Comparison of ENCODE assay signal across 17 mouse cellular contexts in the genomic region with DNA sequence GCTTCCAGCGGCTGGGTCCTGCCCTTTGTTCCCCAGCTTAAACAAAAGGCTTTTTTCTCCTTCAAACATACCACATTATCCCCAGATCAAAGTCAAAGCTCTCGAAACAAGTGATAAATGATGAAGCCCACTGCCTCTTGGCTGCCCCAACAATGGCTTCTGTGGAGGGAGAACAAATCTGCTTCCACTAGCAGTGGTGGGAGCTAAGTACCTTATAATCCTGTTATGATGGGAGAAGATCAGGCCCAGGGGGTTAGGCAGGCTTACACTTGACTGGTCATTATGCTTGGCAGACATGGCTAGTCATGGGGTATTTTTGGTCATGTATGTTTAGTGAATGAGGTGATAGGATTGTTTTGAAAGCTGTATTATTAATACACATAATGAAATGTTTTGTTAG. TPM values are rescaled to one million over a fixed set of nuclear protein-coding genes. Genes with fewer than 3 reads are reported as not detected.
"Had no signal": no experiment of that assay in that cellular context is flagged by ENCODE, and none has a peak within 500 bp of the region (broad histone marks: within the 10 kb centered on the region; RNA-seq: fewer than 3 reads in every experiment).

No protein-coding gene starts in this region.

- H3K9ac ChIP-seq: liver, embryonic 15.5 days; neural tube, embryonic 12.5 days; stomach, embryonic 15.5 days had no signal

- H3K4me2 ChIP-seq: liver, embryonic 11.5 days; liver, embryonic 15.5 days; neural tube, embryonic 12.5 days; stomach, embryonic 15.5 days had no signal

- H3K4me3 ChIP-seq: layer of hippocampus, adult 2 months; liver, embryonic 15.5 days; neural tube, embryonic 12.5 days; stomach, embryonic 15.5 days had no signal

- H3K4me1 ChIP-seq: liver, embryonic 15.5 days; stomach, embryonic 15.5 days had no signal

- H3K36me3 ChIP-seq: liver, embryonic 15.5 days; neural tube, embryonic 12.5 days; stomach, embryonic 15.5 days had no signal

- H3K27me3 ChIP-seq: liver, embryonic 15.5 days; neural tube, embryonic 12.5 days; stomach, embryonic 15.5 days had no signal

- ATAC-seq: intestine, postnatal 0 days had no signal

- H3K27ac ChIP-seq: layer of hippocampus, adult 2 months; liver, embryonic 15.5 days; neural tube, embryonic 12.5 days; stomach, embryonic 15.5 days had no signal

- DNase-seq: kidney, adult 8-10 months; kidney, postnatal 10 days; kidney, postnatal 4 days; left cerebral cortex, postnatal 4 days; lung, adult 2 months; lung, postnatal 36 days; right cerebral cortex, postnatal 14 days; thymus, postnatal 36 days had no signal

- H3K9me3 ChIP-seq: liver, embryonic 15.5 days; neural tube, embryonic 12.5 days; stomach, embryonic 15.5 days had no signal

RNA-seq across cellular contexts. Expression of a gene that starts 57.7 kb away (rescaled TPM):
- total RNA-seq: megakaryocyte progenitor cell, adult 5-6 weeks; monocyte, adult 5-6 weeks; neutrophil, adult 5-6 weeks had no signal
